Mouse (Mus musculus) CD4-positive, CD25-positive, alpha-beta regulatory T cell, adult 4 months (primary cell): ENCODE data around the gene Dguok. TPM values are rescaled to one million over a fixed set of nuclear protein-coding genes. Genes with fewer than 3 reads are reported as not detected.

Experiments
- ATAC-seq: one replicate; pipeline ENCODE4 v1.8.0; 2017
- polyA plus RNA-seq, 2 experiments: library from polyadenylated mRNA; unstranded; fragments of 100-300 nt; shearing (Covaris generic); gene quantifications; one replicate each; pipeline ENCODE4 v1.2.1; 2017

Gene Dguok
- polyA plus RNA-seq, 2 experiments from 2014 or later = 91.3 to 93.4 TPM

GRCm38 (mm10) chr6:83455328-83456130 is 51.2 kb downstream of the Dguok start:
- ATAC-seq = peak; percentile 22

- no peak for ATAC-seq
Measured at GRCm38 (mm10) chr6:83453706-83454105, 53.1 kb downstream of the Dguok start.

GRCm38 (mm10) chr6:83450451-83451303 is 56.1 kb downstream of the Dguok start:
- no peak for ATAC-seq

- ATAC-seq = no peak
Measured at GRCm38 (mm10) chr6:83449440-83449839, 57.3 kb downstream of the Dguok start.

GRCm38 (mm10) chr6:83448911-83449310 is 57.9 kb downstream of the Dguok start:
- ATAC-seq = peak; percentile 65

- ATAC-seq = no peak
Measured at GRCm38 (mm10) chr6:83447031-83447430, 59.7 kb downstream of the Dguok start.

GRCm38 (mm10) chr6:83445796-83446195 is 61.0 kb downstream of the Dguok start:
- ATAC-seq = no peak

GRCm38 (mm10) chr6:83443441-83444340 is 63.1 kb downstream of the Dguok start:
- no peak for ATAC-seq

GRCm38 (mm10) chr6:83442639-83443038 is 64.1 kb downstream of the Dguok start:
- no peak for ATAC-seq

- peak; percentile 78 for ATAC-seq
Measured at GRCm38 (mm10) chr6:83441259-83442061, 65.3 kb downstream of the Dguok start.

- ATAC-seq = peak; percentile 44
Measured at GRCm38 (mm10) chr6:83440510-83441258, 66.1 kb downstream of the Dguok start.

GRCm38 (mm10) chr6:83440197-83440509 is 66.6 kb downstream of the Dguok start:
- no peak for ATAC-seq

- ATAC-seq = no peak
Measured at GRCm38 (mm10) chr6:83439781-83440180, 67.0 kb downstream of the Dguok start.

- no peak for ATAC-seq
Measured at GRCm38 (mm10) chr6:83439119-83439767, 67.5 kb downstream of the Dguok start.

- no peak for ATAC-seq
Measured at GRCm38 (mm10) chr6:83438584-83438983, 68.2 kb downstream of the Dguok start.

- ATAC-seq = no peak
Measured at GRCm38 (mm10) chr6:83437802-83438201, 69.0 kb downstream of the Dguok start.

GRCm38 (mm10) chr6:83437225-83437624 is 69.5 kb downstream of the Dguok start:
- peak; percentile 22 for ATAC-seq

- ATAC-seq = no peak
Measured at GRCm38 (mm10) chr6:83436547-83436946, 70.2 kb downstream of the Dguok start.

GRCm38 (mm10) chr6:83435174-83435573 is 71.6 kb downstream of the Dguok start:
- no peak for ATAC-seq

GRCm38 (mm10) chr6:83433546-83433945 is 73.2 kb downstream of the Dguok start:
- no peak for ATAC-seq

GRCm38 (mm10) chr6:83432966-83433365 is 73.8 kb downstream of the Dguok start:
- ATAC-seq = no peak
